Mouse (Mus musculus) limb, embryonic 12.5 days (tissue): Measurements from ENCODE around the gene Asphd2. TPM values are rescaled to one million over a fixed set of nuclear protein-coding genes. Genes with fewer than 3 reads are reported as not detected.
"Not testable (repeated sequence)": the region's sequence is repeated elsewhere in the genome, so short reads cannot be mapped to it uniquely, and the experiment has no call there.

ENCODE experiments used
- ATAC-seq: fragments of 200-750 bp; cut with Nextera tagmentation; 2 replicates; pipeline ENCODE4 v1.8.0; 2017; ENCODE audit warnings: low read depth, moderate TSS enrichment; ENCODE audit not compliant: insufficient number of reproducible peaks, insufficient read depth, low FRiP score, low TSS enrichment
- H3K27ac ChIP-seq: fragments of 300-500 bp; sonication (generic); 2 replicates; pipeline ENCODE4 v1.5.1; 2016; ENCODE audit warnings: mild to moderate bottlenecking, moderate library complexity
- H3K27me3 ChIP-seq: fragments of 300-500 bp; sonication (generic); 2 replicates; pipeline ENCODE4 v1.6.1; 2016; ENCODE audit warnings: mild to moderate bottlenecking, moderate library complexity
- H3K36me3 ChIP-seq: fragments of 300-500 bp; sonication (generic); 2 replicates; pipeline ENCODE4 v1.6.1; 2016; ENCODE audit warnings: mild to moderate bottlenecking, moderate library complexity
- H3K4me1 ChIP-seq: fragments of 300-500 bp; sonication (generic); replicated peaks from 2 replicates; pipeline ENCODE4 v1.6.1; 2016
- H3K4me2 ChIP-seq: fragments of 300-500 bp; sonication (generic); 2 replicates; pipeline ENCODE4 v1.6.1; 2016; ENCODE audit warnings: mild to moderate bottlenecking, moderate library complexity
- H3K4me3 ChIP-seq: fragments of 300-500 bp; sonication (generic); replicated peaks from 2 replicates; pipeline ENCODE4 v1.5.1; 2016; ENCODE audit warnings: mild to moderate bottlenecking
- H3K9ac ChIP-seq: fragments of 300-500 bp; sonication (generic); replicated peaks from 2 replicates; pipeline ENCODE4 v1.6.1; 2016; ENCODE audit warnings: mild to moderate bottlenecking, moderate library complexity
- H3K9me3 ChIP-seq: fragments of 300-500 bp; sonication (generic); 2 replicates; pipeline ENCODE4 v1.6.1; 2016; ENCODE audit warnings: mild to moderate bottlenecking, moderate library complexity
- whole genome bisulfite sequencing: fragments of 180-500 bp; shearing (Covaris S2); methylation state at CpG from one replicate; pipeline ENCODE4 v1.1.7; 2016; 5-methylcytosine and 5-hydroxymethylcytosine counted together
- polyA plus RNA-seq: library from polyadenylated mRNA; unstranded; fragments of >200 nt; fragmentation: Nextera tagmentation; extraction: Ambion mirVana; gene quantifications from 2 replicates; pipeline ENCODE4 v1.2.1, GENCODE M21; 2016

Gene Asphd2
- polyA plus RNA-seq, 1 experiment from 2014 or later = 35.4 TPM

DNA sequence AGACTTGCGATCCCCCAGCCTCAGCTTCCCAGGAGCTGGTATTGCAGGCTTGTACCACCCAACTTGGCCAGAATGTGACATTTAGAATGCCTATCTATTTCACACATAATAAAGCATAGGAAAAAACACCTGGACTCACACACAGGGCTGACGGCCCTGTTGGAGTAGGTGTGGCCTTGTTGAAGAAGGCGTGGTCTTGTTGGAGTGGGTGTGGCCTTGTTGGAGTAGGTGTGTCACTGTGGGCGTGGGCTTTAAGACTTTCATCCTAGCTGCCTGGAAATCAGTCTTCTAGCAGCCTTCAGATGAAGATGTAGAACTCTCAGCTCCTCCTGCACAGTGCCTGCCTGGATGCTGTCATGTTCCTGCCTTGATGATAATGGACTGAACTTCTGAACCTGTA, 18.1 kb upstream of the Asphd2 start:
- not testable (repeated sequence) for H3K36me3 ChIP-seq, H3K9ac ChIP-seq, H3K27ac ChIP-seq, H3K4me3 ChIP-seq, H3K9me3 ChIP-seq, H3K4me2 ChIP-seq, ATAC-seq
- Histone ChIP-seq H3K27me3 (peaks cover 33% of the 10 kb centered on the region), H3K4me1 (peaks cover 14% of the 10 kb centered on the region)
- 73% methylated on average over 4 of the region's 4 CpGs for whole genome bisulfite sequencing

DNA sequence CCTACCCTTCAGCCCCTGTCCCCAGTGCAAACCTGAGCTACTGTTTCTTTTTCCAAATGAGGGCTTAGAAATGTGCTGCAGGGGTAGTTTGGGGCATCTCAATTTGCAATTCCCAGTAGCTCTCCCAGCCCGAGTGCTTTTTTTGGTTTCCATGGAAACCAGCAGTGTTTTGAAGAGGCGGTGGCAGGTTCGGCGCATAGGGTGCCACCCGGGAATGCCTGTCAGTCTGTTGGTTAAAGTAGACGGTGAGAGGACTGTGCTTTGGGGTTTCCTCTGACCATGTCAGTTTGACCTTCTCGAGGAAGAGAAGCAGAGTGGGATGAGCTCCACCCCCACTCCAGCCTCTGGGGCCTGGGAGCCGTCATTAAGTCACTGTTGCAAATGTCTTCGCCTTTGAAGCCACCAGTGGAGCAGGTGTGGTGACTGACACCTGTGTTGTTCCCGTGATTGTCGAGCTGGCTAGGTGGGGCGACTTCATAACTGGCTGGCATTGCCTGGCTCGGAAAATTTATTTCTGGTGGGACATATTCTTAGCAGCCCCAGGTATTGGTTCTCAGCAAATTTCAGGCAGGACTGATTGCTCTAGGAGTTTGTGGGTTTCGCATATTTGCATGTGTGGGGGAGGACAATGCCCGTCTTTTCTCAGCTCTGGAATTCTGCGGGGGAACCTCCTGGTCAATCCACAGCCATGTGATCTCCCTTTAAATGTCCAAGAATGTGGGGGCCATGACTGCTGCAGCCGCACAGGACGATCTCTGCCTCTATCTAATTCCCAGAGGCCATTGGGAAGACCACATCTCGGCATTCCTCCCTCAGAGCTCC, 17.1 kb upstream of the Asphd2 start:
- Histone ChIP-seq H3K4me3 (no peak overlapping the region), H3K36me3 (no peaks in the 10 kb centered on the region), H3K9ac (no peak overlapping the region), H3K4me2 (peak overlapping the region; percentile 28), H3K27ac (no peak overlapping the region), H3K9me3 (no peaks in the 10 kb centered on the region), H3K4me1 (peaks cover 14% of the 10 kb centered on the region), H3K27me3 (peaks cover 38% of the 10 kb centered on the region)
- 11% methylated on average over 19 of the region's 19 CpGs for WGBS
- ATAC-seq = no peak

DNA sequence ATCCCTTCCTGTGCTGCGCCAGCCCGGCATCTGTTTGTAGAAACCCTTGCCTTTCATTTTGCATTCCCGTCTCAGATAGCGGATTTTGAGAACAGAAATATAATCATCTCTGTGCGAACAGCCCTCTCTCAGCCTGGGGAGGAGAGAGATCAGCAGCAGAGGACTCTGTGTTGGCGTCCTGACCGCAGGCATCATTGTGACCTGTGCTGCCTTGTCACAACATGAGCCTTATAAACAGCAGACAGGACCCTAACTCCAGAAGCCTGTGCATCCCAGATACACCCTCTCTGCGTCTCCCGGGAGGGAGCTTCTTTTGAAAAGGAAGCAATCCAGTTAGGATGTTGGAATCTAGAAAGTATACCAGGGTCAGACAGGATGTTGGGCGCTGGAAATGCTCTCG, 16.4 kb upstream of the Asphd2 start:
- no peak for ATAC-seq
- H3K27ac ChIP-seq = no peak overlapping the region
- no peaks in the 10 kb centered on the region for H3K36me3 ChIP-seq
- H3K4me1 ChIP-seq = peaks cover 14% of the 10 kb centered on the region
- H3K4me2 ChIP-seq = peak overlapping the region; percentile 28
- no peaks in the 10 kb centered on the region for H3K9me3 ChIP-seq
- H3K9ac ChIP-seq = no peak overlapping the region
- no peak overlapping the region for H3K4me3 ChIP-seq
- WGBS = 45% methylated on average over 11 of the region's 11 CpGs
- peaks cover 38% of the 10 kb centered on the region for H3K27me3 ChIP-seq

DNA sequence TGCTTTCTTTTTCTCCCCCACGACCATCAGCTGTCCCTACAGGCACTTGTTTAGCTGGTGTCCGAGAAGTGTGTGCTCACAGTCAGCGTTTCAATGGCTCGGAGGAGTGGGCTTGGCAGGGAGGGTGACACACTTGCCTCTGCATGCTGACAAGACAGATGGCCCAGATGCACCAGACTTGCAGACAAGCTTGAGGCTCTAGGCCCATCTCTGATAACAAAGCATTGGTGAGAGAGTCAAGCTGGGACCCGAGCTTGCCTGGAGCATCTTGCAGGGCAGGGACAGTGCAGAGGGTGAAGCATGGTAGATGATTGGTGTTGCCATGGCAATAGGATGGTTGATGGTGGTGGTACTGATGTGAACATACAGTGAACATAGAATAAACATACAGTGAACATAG, 14.6 kb upstream of the Asphd2 start:
- Histone ChIP-seq H3K4me1 (peaks cover 14% of the 10 kb centered on the region), H3K9ac (no peak overlapping the region), H3K4me3 (no peak overlapping the region), H3K27me3 (peaks cover 38% of the 10 kb centered on the region), H3K36me3 (no peaks in the 10 kb centered on the region), H3K4me2 (no peak overlapping the region), H3K9me3 (no peaks in the 10 kb centered on the region), H3K27ac (no peak overlapping the region)
- no peak for ATAC-seq
- WGBS = 66% methylated on average over 5 of the region's 5 CpGs

DNA sequence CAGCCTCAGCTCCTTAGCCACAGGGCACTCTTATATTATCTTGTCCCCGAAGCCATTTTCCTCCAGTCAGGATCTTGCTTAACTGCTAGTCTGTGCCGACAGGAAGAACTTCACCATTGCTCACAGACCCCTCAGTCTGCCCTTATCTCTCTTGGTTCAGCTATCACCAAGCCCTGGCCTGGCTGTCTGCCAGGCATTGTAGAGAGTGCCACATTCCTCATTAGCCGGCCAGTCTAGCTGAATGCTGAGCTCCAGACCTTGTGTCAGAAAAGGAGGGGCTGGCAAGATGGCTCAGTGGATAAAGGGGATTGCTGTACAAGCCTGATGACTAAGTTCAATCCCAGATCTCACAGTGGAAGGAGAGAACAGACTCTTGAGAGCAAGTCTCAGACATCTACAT, 11.4 kb upstream of the Asphd2 start:
- H3K27ac ChIP-seq = no peak overlapping the region
- H3K9me3 ChIP-seq = no peaks in the 10 kb centered on the region
- WGBS = 79% methylated on average over 3 of the region's 3 CpGs
- no peak for ATAC-seq
- no peak overlapping the region for H3K4me3 ChIP-seq
- no peaks in the 10 kb centered on the region for H3K36me3 ChIP-seq
- no peak overlapping the region for H3K9ac ChIP-seq
- H3K27me3 ChIP-seq = peaks cover 14% of the 10 kb centered on the region
- H3K4me2 ChIP-seq = no peak overlapping the region
- peaks cover 2% of the 10 kb centered on the region for H3K4me1 ChIP-seq

DNA sequence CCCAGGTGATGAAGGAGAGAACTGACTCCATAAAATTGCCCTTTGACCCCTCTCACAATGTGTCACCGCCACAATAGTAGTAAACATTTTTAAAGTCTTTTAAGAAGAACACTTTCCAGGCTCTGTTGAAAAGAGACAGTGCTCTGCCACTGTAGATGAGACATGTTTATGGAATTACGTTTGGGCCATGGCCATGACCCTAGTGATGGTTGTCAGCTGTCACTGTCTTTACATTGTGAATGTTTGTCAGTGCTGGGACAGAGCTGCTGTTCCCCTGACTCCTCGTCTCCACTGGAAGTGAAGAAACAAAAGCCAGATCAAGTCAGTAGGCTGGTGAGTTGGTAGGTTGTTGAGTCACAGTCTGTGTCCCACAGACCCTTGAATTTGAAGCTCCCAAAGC, 7.8 kb upstream of the Asphd2 start:
- no peak for ATAC-seq
- H3K4me3 ChIP-seq = no peak overlapping the region
- no peaks in the 10 kb centered on the region for H3K4me1 ChIP-seq

DNA sequence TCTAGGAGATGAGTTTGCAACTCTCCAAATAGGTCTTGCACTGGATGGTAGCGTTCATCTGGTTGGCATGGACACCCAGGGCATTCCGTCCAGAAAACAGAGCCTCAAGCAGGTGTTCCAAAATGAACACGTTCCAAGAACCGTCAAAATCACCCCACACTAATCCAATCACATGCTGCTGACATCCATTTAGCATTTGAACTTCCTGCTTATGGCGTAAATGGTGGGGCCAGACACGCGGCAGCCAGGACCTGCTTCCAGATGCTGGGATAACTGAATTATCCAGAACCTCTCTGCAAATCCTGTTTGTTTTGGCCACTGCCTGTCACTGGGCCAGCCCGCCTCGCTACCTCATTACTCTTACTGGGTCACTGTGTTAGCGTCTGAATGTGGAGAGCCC, 4.6 kb upstream of the Asphd2 start:
- H3K4me2 ChIP-seq = no peak overlapping the region
- H3K9me3 ChIP-seq = no peaks in the 10 kb centered on the region
- H3K9ac ChIP-seq = no peak overlapping the region
- 68% methylated on average over 10 of the region's 10 CpGs for WGBS
- no peak for ATAC-seq
- H3K36me3 ChIP-seq = no peaks in the 10 kb centered on the region
- no peak overlapping the region for H3K4me3 ChIP-seq
- no peaks in the 10 kb centered on the region for H3K27me3 ChIP-seq
- H3K27ac ChIP-seq = no peak overlapping the region
- H3K4me1 ChIP-seq = peaks cover 13% of the 10 kb centered on the region; the same call in 1 of the 2 replicates

More for the DNA sequence above, 7.8 kb upstream of the Asphd2 start:
- no peaks in the 10 kb centered on the region for H3K36me3 ChIP-seq
- no peaks in the 10 kb centered on the region for H3K9me3 ChIP-seq
- H3K27ac ChIP-seq = no peak overlapping the region
- WGBS = 43% methylated on average over 3 of the region's 3 CpGs
- H3K27me3 ChIP-seq = peaks cover 1% of the 10 kb centered on the region; the same call in 1 of the 2 replicates
- no peak overlapping the region for H3K4me2 ChIP-seq
- H3K9ac ChIP-seq = no peak overlapping the region

DNA sequence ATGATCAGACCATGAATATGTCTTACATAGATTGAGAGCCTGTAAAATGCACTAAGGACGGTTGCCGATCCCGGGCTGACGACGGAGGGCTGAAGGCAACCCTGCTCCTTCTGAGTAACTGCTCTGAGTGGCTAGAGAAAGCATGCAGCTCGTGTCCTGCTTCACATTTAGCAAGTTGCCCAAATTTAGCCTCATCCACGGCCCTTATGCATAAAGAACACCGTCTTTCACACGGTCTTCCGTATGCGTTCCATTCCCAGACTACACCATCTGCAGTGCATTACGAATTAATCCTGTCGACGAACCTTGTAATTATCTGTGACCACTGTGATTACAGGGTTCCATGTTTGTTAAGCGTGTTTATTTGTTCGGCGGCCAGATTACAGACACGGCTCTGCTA, 1.4 kb upstream of the Asphd2 start:
- WGBS = 47% methylated on average over 18 of the region's 18 CpGs
- Histone ChIP-seq H3K4me2 (no peak overlapping the region), H3K4me1 (peaks cover 18% of the 10 kb centered on the region), H3K36me3 (peaks cover 9% of the 10 kb centered on the region), H3K27me3 (peaks cover 30% of the 10 kb centered on the region), H3K9ac (no peak overlapping the region), H3K4me3 (no peak overlapping the region), H3K27ac (no peak overlapping the region), H3K9me3 (no peaks in the 10 kb centered on the region)
- no peak for ATAC-seq

DNA sequence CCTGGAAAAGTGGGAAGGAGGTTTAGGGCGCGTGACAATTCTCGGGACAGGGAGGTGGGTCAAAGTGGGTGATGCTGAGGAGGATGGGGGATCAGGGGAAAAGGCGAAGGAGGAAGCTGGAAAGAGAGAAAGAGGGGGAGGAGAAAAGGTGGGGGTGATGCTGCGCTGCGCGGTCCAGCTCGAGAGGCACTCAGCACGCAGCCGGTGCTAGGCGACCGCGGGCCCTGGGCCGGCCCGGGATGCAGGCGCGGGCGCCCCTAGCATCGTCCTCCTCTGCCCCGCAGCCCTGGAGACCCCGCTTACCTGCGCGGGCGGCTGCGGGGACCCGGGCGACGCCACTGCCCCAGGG, 277 bp downstream of the Asphd2 start:
- Histone ChIP-seq H3K27me3 (peaks cover 30% of the 10 kb centered on the region), H3K4me1 (peaks cover 18% of the 10 kb centered on the region), H3K36me3 (peaks cover 14% of the 10 kb centered on the region), H3K9me3 (no peaks in the 10 kb centered on the region), H3K4me2 (peak overlapping the region; percentile 88), H3K27ac (no peak overlapping the region), H3K9ac (peak overlapping the region; percentile 69), H3K4me3 (peak overlapping the region; percentile 64)
- ATAC-seq = peak; percentile 39
- 1% methylated on average over 28 of the region's 28 CpGs for WGBS

DNA sequence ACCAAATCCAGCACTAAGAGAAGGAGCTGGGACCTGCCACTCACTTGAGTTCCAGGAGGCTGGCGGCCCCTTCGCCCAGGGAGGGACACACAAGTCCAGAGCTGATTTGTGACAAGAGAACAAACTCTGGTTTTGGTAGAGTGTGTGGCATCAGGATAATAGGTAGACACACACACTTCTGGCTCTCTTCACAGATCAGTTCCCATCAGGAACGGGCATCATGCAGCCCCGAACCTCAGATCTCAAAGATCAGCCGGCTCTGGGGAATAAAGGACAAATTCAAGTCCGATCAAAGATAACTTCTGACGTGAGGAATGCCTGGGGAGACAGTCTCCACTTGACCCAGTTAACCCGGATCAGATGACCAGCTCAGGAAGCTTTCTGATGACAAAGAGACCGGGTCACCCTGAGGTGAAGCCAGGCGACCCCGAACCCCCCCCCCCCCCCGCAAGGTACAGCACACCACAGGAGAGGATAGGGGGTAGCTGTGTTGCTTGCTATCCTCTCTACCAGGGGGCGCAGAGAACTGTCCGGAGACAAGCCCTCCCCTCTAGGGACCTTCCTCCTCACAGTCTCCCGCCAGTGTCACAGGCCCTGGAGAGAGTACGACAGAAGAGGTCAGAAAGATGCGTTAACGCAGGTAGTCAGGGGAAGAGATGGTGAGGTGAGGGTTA, 788 bp downstream of the Asphd2 start:
- WGBS = 13% methylated on average over 18 of the region's 18 CpGs
- no peaks in the 10 kb centered on the region for H3K9me3 ChIP-seq
- peak overlapping the region; percentile 69 for H3K9ac ChIP-seq
- H3K27me3 ChIP-seq = peaks cover 30% of the 10 kb centered on the region
- ATAC-seq = peak; percentile 9; the same call in 1 of the 2 replicates
- peak overlapping the region; percentile 88 for H3K4me2 ChIP-seq
- H3K27ac ChIP-seq = no peak overlapping the region
- peaks cover 17% of the 10 kb centered on the region for H3K36me3 ChIP-seq
- H3K4me3 ChIP-seq = peak overlapping the region; percentile 64
- peaks cover 18% of the 10 kb centered on the region for H3K4me1 ChIP-seq

DNA sequence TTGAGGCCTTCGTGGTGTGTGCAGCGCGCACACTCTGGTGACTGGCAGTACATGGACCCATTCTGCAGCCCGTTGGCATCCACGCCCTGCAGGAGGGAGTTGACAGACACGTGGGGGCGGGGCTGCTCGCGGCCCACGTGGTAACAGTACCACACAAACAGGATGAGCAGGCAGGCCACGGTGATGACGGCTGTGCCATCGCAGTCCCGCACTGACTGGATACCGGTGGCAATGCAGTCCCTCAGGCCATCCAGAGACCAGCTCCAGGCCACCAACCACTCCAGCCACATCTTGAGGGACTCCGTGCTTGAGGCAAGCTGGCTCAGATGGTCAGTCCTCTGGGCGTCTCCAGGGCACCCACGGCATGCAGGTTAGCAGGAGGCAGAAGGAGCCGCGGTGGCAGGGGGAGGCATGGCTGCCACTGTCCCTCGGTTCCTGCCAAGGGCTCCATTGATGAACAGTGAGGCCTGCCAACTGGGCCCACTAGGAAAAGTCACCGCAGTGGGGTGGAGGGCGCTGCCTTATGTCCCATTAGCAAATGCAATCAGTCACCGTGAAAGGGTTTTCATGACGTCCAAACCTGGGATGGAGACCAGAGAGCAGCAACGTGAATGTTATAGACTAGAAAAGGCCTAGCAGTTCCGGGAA, 2.9 kb downstream of the Asphd2 start:
- Histone ChIP-seq H3K4me1 (peaks cover 18% of the 10 kb centered on the region), H3K9me3 (no peaks in the 10 kb centered on the region), H3K9ac (no peak overlapping the region), H3K27me3 (peaks cover 30% of the 10 kb centered on the region), H3K4me2 (no peak overlapping the region), H3K4me3 (no peak overlapping the region), H3K36me3 (peaks cover 27% of the 10 kb centered on the region), H3K27ac (no peak overlapping the region)
- ATAC-seq = no peak
- WGBS = 67% methylated on average over 27 of the region's 27 CpGs
